Mouse (Mus musculus): ENCODE data around the gene Sumo3. TPM values are rescaled to one million over a fixed set of nuclear protein-coding genes. Genes with fewer than 3 reads are reported as not detected.

Gene Sumo3
- total RNA-seq, 2 experiments from 2014 or later, result 71.3 to 150 TPM

DNA sequence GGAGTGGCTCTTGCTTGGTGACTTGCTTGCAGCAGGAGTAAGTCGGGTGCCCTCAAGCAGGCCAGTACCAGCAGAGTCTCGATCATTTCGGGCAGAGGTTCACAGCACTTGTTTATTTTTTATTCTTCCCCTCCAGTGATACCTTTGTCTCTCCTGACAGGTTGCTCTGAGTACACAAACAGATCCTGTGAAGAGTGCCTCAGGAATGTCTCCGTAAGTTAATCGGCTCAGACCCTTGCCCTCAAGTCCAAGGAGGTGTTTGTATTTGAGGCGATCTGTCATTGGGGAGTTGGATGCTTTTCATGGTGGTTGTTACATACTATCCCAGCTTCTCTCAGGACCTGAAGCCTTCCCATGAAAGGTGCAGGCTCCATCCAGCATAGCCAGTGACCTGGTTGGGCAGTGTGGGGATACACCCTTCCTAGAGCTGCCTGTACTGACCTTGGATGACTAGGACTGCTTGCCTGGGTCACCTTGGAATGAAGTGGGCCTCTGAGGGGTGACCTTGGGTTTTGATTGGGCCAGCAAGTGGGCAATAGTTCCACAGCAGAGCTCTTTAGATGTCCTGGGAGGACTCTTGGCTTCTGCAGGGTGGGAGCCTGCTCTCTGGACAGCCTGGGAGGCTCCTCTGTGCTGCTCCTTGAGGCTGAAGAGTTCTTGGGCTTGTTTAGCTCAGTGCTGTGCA lies 18.7 kb upstream of the Sumo3 start:
- no peak for ATAC-seq (replicated peaks; ENCODE audit: low FRiP score, low TSS enrichment, poor library complexity, severe bottlenecking)

DNA sequence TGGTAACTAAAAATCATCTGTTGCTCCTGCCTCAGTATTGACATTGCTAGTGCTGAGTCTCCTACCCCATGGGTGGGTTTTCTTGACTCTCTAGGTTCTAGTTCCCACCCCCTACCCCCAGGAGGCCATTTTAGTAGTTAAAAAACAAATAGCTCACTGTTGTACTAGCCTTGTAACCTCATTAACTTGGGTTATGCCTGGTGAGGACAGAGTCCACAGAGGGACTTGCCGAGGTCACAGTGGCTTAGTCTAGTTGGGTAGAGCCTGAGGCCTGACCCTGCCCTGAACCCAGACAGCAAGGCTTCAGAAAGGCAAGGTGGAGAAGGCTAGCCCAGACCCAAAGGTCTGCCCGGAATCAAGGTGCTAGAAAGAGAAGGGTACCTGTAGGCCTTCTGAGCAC lies 17.9 kb upstream of the Sumo3 start:
- ATAC-seq (replicated peaks; ENCODE audit: low FRiP score, low TSS enrichment, poor library complexity, severe bottlenecking), result no peak

DNA sequence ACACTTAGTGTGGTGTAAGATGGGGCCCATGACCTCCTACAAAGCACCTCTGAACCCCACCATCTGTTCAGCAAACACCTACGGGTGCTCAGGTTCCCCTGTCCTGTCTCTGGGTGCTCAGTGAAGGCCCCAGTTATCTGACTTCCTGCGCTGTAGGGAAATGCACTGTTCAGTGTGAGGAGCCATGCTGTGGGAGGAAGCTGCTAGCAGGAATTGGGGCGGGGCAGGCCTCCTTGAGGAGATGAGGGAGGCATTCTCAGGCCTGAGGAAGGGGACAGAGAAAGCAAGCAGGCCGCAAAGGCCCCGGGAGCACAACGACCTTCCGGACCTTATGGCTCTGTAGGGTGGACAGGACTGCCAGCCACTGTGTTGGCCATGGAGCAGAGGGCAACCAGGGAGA lies 16.8 kb upstream of the Sumo3 start:
- no peak for ATAC-seq (replicated peaks; ENCODE audit: low FRiP score, low TSS enrichment, poor library complexity, severe bottlenecking)

DNA sequence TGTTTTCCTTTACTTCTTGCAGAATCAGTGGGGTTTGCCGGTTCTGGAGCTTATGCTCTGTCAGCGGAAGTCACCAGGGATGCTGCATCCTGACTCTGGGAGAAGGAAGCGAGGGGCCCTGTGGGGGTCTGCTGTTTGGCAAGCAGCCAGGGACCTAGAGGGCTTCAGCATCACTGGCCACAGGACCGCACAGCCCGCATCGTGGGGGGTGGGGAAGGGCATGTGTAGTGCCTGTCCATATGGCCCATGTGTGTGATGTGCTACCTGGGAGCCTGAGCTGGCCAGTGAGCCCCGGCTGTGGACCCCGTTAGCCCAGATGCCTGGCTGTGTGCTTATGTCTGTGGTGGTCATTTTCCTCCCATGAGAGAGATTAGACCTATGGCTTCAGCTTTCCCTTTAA lies 16.1 kb upstream of the Sumo3 start:
- ATAC-seq (replicated peaks; ENCODE audit: low FRiP score, low TSS enrichment, poor library complexity, severe bottlenecking), result no peak

DNA sequence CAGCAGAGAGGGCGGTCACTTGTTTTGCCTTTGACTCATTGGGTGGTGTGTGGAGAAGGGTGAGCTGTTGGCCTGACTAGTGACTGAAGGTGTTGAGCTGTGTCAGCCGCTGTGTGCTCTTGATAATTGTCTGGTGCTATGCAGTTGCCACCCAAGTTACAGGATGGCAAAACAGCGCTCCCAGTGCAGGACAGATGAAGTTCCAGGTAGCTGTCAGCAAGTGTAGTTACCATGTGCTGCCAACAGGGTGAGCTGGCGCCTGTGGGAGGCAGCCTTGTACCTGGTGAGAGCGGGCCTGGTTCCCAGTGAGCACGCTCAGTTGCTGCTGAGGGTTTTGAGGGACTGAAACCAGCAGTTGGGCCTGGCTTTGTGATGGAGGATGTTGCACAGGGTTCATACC lies 15.1 kb upstream of the Sumo3 start:
- peak; percentile 92 for ATAC-seq (replicated peaks; ENCODE audit: low FRiP score, low TSS enrichment, poor library complexity, severe bottlenecking)

DNA sequence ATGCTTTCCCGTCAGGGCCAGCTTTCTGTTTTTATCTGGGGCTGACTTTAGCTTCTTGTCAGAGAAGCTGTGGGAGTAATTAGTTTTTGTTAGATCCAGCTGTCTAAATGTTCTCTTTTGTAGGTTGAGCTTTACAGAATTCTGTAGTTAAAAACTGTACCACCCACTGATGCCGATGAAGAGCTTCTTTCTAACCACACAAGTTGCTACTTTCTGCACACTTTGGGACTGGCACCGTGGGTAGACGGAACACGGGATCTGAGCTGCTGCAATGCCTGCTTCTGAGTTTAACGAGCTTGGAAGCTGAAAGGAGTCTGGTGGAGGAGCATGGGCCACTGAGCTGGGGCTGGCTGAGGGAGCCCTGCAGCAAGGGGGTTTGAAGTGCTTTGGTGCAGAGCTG lies 14.4 kb upstream of the Sumo3 start:
- no peak for ATAC-seq (replicated peaks; ENCODE audit: low FRiP score, low TSS enrichment, poor library complexity, severe bottlenecking)

DNA sequence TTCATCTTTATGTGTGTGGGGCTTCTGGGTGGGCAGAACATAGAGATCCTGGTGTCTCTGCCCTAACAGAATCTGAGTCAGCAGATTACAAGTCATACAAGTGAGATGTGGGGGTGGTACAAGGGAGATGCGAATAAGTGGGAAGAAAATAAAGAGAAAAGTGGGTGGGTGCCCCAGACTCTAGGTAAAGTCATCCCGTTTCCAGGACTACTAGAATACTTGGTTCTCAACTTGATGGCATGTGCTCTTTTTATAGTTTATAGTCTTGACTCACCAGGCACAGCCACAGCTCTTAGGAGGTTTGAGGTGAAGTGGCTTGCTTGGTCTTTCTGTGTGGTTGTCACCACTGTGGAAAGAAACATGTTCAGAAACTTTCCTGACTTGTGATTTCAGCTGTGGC lies 9.8 kb upstream of the Sumo3 start:
- ATAC-seq (replicated peaks; ENCODE audit: low FRiP score, low TSS enrichment, poor library complexity, severe bottlenecking), result no peak

DNA sequence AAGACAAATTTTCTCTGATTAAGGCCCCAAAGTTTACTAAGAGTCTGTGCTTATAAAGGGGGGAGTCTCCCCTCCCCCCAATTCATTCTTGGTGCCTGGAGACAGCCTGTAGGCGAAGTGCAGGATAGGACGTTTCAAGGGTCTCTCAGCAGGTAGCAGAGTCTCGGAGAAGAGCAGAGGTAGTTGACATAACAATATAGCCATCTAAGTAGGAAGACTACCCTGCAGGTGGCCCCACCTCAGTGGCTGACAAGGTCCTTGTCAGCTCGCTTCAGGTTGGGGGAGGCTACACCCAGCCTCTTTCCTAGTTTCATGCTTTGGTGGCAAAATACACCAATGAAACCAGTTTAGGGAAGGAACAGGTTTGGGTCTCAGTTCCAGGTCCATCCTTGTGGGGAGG lies 2.9 kb upstream of the Sumo3 start:
- no peak for ATAC-seq (replicated peaks; ENCODE audit: low FRiP score, low TSS enrichment, poor library complexity, severe bottlenecking)

DNA sequence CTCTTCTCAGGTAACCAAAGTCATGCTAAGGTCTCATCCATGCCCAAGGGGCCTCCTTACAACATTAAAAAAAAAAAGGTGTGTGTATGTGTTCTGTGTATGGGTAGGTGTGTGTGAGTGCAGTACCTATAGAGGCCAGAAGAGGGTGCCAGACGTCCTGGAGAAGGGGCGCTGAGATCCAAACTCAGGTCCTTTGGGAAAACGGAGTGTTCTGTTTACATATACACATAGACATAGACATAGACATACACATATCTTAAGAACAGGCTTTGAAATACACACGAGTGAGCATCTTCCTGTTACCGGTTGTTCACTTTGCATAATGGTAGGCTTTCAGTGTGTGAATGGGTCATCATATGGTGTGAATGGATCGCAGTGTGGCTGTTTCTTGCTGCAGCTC lies 1.8 kb upstream of the Sumo3 start:
- ATAC-seq (replicated peaks; ENCODE audit: low FRiP score, low TSS enrichment, poor library complexity, severe bottlenecking), result no peak

DNA sequence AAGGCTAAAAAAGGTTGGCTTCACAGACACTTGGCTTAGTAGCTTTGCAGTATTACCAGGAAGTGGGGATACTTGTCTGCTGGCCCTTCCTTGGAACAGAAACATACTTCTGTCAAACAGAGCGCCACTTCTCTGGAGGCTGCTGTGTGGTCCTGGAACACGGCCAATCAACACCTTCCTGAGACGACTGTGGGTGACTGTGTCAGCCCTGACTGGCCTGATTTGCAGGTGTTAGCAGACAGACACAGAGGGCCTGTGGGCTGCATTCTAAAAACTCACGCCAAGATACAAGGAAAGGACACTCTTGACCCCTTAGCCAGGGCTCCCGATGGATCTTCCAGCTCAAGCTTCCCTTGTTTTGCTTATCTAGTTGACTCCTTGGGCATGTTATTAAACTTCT lies 939 bp upstream of the Sumo3 start:
- no peak for ATAC-seq (replicated peaks; ENCODE audit: low FRiP score, low TSS enrichment, poor library complexity, severe bottlenecking)

DNA sequence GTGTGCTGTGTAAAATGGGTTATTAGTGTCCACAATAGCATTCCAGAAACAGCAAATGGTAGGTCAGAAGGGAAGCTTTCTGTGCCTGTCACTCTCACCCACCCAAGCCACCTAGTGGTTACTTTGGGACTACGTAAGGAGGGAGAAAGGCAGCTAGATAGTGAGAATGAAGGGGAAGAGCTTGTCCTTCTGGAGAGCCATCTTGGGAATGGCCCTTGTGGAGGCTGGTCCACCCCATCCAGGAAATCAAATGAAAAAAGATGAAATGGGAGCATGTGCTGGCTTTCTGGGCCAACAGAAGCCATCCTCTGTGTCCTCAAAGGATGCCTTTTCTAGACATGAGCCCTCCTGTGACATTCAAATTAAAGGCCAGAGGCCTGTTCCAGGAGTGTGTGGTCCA lies 529 bp upstream of the Sumo3 start:
- ATAC-seq (replicated peaks; ENCODE audit: low FRiP score, low TSS enrichment, poor library complexity, severe bottlenecking), result peak; percentile 54

DNA sequence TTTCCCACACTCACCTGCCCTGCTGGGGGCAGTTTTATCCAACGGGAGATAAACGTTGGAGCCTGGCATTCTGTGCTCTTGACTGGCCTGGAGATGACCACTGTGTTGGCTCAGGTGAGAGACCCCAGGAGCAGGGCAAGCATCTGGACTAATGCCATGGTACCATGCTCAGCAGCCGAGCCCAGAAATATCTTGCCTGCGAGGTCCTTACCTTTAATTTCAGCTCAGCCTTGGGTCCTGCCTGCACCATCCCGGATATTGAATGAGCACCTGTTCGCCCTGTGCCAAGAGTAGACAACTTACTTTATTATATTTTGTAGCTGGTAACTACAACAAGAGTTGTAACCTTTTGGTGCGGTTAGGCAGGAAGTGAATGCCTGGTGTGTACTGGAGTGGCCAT lies 958 bp downstream of the Sumo3 start:
- ATAC-seq (replicated peaks; ENCODE audit: low FRiP score, low TSS enrichment, poor library complexity, severe bottlenecking), result no peak

DNA sequence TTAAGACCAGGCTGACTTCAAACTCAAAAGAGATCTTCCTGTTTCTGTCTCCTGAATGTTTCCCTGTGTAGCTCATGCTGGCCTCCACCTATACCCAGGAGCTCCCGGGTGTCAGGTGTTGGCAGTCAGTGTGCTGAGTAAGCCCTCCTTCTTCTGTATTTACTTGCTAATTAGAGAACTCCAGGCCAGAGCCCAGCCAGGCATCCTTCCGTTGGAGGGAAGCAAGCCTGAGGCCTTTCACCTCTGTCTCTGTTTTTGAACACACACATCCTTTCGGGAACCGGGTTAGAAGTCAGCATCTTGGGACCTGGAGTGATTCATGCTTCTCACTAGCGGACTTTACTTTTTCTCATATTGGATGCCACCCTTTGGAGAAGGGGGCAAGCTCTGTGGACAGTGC lies 1.5 kb downstream of the Sumo3 start:
- no peak for ATAC-seq (replicated peaks; ENCODE audit: low FRiP score, low TSS enrichment, poor library complexity, severe bottlenecking)

DNA sequence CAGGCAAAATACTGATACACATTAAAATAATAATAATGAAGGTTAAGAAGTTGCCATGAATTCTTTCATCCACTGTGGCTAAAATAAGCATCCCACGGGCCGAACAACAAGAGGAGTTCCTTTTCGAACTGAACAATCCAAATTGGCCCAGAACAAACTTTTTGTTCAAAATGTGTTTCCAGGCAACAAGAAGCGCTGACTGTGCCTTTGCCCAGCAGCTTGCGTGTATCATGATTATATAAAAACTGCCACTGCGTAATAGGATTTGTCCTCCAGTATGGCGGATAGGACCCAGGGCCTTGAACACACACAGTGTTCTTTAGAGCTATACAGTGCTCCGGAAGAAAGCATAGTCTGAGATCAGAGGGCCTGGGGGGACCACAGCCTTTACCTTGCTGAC lies 2.7 kb downstream of the Sumo3 start:
- no peak for ATAC-seq (replicated peaks; ENCODE audit: low FRiP score, low TSS enrichment, poor library complexity, severe bottlenecking)

DNA sequence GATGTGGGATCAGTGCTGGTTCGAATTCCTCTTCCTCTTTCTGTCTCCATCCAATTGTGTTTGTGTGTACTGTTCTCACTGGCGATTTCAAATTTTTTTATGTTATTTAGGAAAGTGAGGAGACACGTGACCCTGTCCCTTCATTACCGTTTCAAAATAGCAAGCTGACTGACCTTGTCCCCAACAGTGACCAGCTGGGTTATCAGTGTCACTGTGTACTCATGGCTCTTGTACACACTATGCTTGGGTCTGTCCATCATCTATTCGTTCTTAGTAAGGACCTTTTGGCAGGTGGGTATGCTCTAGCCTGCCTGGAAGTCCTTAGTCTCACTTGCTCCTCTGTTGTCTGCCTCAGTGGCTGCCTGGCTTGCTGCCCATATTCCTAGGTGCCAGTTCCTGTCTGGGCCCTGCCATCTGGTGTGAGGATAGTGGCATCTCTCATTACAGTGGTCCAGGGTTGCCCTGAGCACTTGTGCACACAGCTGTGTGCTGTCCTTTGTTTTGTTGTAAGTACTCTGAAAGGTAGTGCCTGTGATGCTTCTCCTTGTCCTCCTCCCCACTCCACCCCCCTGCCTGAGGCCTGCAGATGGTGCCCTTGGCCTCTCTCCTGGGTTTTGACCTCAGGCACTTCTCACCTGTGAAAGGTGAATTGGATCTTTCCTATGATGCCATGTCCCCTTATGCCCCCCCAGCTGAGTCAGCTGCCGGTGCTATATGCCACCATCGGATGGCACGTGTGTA lies 4.5 kb downstream of the Sumo3 start:
- ATAC-seq (replicated peaks; ENCODE audit: low FRiP score, low TSS enrichment, poor library complexity, severe bottlenecking), result no peak

DNA sequence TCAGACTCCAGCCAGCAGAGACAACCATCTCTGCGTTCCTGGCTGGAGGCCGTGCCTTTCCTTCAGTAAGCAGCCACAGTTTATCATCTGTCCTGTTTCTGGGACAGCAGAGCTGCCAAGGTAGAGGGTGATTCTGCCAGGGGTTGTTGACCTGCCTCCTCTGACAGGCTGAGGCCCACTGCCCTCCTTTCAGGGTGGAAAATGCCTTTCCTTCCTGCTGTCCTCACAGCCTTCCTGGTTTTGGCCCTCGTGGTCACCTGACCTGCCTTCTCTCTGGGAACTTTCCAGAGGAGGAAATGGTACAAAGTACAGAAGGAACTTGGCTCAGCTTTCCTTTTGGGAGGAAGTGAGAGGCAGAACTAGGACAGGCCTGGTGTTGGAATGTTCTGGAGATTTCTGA lies 7.5 kb downstream of the Sumo3 start:
- no peak for ATAC-seq (replicated peaks; ENCODE audit: low FRiP score, low TSS enrichment, poor library complexity, severe bottlenecking)

DNA sequence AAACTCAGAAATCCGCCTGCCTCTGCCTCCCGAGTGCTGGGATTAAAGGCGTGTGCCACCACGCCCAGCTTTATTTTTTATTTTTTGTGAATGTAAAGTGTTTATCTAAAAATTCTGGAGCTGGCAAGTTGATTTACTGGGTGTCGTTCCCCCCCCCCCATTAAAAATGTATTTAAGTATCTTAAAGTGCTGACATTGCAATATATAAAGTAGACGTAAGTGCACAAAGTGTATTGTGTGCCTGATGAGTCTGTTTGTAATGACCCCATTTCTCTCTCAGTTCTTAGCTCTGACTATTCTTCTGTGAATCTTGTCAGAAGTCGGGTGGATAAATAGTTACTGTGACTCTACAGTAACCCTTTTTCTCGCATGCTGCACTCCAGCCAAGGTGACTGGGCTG lies 9.8 kb downstream of the Sumo3 start:
- ATAC-seq (replicated peaks; ENCODE audit: low FRiP score, low TSS enrichment, poor library complexity, severe bottlenecking), result no peak

DNA sequence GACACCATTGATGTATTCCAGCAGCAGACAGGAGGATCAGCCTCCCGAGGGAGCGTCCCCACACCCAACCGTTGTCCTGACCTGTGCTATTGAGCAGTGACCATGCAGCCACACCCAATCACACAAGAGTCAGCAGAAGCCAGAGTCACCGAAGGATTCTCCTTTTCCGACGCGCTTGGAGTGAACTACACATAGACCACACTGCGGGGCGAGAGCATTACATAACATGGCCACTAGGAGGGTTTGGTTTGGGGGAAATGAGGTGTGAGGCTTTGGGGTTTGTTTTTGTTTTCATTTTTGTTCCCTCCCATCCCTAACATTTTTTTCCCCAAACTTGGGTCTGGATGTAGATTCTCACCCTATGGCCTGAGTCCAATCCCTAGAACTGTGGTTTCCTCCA lies 10.3 kb downstream of the Sumo3 start:
- no peak for ATAC-seq (replicated peaks; ENCODE audit: low FRiP score, low TSS enrichment, poor library complexity, severe bottlenecking)

DNA sequence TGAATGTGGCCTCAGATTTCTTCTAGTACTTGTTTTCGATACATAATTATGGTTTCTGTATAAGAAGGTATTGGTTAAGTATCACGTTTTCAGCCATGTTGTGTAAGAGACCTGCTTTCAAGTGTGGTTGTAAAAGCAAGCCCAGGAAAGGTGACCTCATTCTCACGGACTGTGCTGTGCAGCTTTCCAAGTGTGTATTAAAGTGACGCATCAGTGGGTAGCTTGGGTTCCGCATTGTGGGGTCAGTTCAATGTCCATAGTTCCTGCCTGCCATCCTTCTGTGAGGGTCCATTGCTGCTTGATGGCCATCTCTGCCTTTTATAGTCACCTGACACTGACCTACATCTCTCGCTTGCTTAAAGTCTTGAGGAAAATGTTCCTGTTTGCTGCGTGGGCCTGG lies 11.0 kb downstream of the Sumo3 start:
- ATAC-seq (replicated peaks; ENCODE audit: low FRiP score, low TSS enrichment, poor library complexity, severe bottlenecking), result no peak

DNA sequence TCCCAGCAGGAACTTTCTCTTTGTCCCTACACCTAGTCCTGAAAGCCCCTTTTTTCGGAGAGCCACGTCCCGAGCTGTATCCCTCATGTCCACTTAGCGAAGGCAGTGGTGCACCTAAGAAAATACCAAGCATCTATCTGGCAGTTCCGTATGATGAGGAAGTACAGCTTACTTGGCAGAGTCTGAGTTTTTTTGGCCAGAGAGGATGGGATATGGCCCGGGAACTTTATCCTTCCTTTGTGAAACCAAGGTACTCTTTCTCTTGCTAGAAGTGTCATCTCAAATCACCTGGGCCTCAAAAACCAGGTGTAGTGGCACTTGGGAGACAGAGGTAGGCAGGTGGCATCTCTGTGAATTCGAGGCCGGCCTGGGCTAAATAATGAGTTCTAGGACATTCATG lies 15.6 kb downstream of the Sumo3 start:
- no peak for ATAC-seq (replicated peaks; ENCODE audit: low FRiP score, low TSS enrichment, poor library complexity, severe bottlenecking)

Measured in megakaryocyte-erythroid progenitor cell, adult 5-6 weeks (primary cell).